Mouse (Mus musculus) gastrocnemius, adult 2 months (tissue): ENCODE measurements around the gene Gm12248. TPM values are rescaled to one million over a fixed set of nuclear protein-coding genes. Genes with fewer than 3 reads are reported as not detected.

ENCODE experiments used
- DNase-seq: peaks from one replicate; pipeline ENCODE4 v3.0.0; 2022
- H3K27ac ChIP-seq: fragments of 200-600 bp; 2 replicates; pipeline ENCODE4 v1.8.1; 2022; ENCODE audit warnings: mild to moderate bottlenecking
- H3K4me3 ChIP-seq: fragments of 200-600 bp; 2 replicates; pipeline ENCODE4 v1.8.1; 2022; ENCODE audit warnings: mild to moderate bottlenecking, moderate library complexity
- CTCF ChIP-seq: fragments of 200-600 bp; IDR thresholded peaks from 2 replicates; pipeline ENCODE4 v1.8.1; 2022; ENCODE audit warnings: antibody characterized with exemption, mild to moderate bottlenecking, moderate library complexity
- intact Hi-C: fragments of 180-260 bp; cut with DNase I; formaldehyde crosslinking; loops from one replicate; pipeline ENCODE4 v1.15.1; 2025
- total RNA-seq, 2 experiments: library from RNA; stranded (reverse); gene quantifications; 2 replicates each; pipeline ENCODE4 v1.2.3; 2021

Gm12248 gene
- total RNA-seq, 2 experiments from 2014 or later = not detected

DNA sequence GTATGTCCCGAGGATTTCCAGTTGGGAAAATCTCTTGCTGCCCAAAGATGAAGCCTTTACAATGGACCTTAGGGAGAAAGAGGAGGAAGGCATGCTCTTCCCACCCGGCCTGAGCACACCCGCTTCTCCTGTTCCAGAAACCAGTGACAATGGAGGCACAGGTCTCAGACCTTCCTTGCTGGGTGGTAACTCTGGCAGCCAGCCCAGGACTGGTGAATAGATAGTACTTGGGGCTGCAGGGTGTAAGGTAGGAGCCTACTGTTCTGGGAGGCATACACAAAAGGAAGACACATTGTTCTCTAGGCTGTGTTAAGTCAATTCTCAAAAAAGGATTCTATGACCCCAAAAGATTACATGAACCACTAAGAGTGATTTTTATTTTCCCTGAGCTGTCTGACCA, 27.7 kb upstream of the Gm12248 start:
- DNase-seq = no peak
- no peak overlapping the region for H3K4me3 ChIP-seq
- intact Hi-C loops = no loop called here
- TF ChIP-seq CTCF = no peak
- no peak overlapping the region for H3K27ac ChIP-seq

- TF ChIP-seq CTCF = no peak
- Histone ChIP-seq H3K27ac (peak overlapping the region; percentile 75), H3K4me3 (no peak overlapping the region; the same call in 1 of the 2 replicates)
- DNase-seq = no peak
- intact Hi-C loops = loop anchor here (5.0 kb wide), 1 partner anchor 50 kb away; the partner anchor contains the start of gene Gemin5
Observed at GRCm38 (mm10) chr11:58117044-58117652, 24.2 kb upstream of the Gm12248 start.

DNA sequence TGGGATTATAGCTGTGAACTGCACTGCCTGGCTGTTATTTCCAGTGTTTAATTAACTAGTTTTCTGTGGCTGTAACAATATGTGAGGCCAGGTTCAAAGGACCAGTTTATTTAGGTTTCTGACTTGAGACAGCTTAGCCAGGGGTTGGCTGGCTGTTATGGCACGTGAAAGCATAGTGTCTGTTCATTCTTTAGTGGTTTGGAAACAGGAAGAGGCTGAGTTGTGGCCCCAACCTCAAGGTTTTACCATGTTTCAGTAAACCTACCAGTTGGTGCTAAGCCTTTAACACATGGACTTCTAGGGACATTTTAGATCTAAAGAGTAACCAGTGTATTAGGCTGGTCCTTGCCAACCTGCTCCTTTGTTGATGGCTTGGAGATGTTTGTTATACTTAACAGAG, 23.6 kb upstream of the Gm12248 start:
- TF ChIP-seq CTCF = no peak
- H3K4me3 ChIP-seq = peak overlapping the region; percentile 40
- DNase-seq = no peak
- peak overlapping the region; percentile 75 for H3K27ac ChIP-seq
- intact Hi-C loops = loop anchor here (5.0 kb wide), 1 partner anchor 51 kb away; the partner anchor contains the start of gene Gemin5

DNA sequence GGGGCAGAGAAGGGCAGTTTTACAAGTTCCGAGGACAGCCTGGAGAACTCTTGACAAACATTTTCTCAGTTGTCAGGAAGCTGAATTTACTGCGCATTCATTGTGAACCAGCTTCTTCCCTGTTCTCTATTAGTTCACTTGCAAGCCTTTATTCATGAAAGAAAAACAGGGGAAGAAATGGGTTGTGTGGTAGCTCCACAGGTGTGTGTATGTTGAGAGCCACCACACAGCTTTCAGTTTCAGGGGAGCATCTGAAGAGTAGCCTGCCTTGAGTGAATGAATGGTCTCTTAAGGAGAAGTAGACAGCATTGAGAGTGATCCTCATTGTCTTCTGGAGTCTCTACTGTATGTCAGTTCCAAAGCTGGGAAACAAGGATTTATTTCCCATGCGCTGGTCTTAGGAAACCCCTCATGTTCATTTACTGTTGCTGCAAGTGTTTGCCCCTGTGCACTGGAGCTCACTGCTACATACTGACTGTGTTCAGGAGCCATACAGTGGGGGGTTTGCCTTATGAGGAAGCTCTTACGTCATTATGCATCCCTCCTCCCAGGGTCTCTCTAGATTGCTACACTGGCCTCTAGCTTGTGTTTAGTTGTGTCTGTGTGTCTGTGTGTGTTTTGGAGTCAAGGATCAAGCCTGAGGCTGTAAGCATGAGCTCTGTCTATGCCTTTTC, 14.9 kb upstream of the Gm12248 start:
- DNase-seq = no peak
- TF ChIP-seq CTCF = no peak
- Histone ChIP-seq H3K27ac (no peak overlapping the region), H3K4me3 (no peak overlapping the region)
- intact Hi-C loops = loop anchor here (10.0 kb wide), 1 partner anchor 217 kb away; no protein-coding TSS in a partner anchor

DNA sequence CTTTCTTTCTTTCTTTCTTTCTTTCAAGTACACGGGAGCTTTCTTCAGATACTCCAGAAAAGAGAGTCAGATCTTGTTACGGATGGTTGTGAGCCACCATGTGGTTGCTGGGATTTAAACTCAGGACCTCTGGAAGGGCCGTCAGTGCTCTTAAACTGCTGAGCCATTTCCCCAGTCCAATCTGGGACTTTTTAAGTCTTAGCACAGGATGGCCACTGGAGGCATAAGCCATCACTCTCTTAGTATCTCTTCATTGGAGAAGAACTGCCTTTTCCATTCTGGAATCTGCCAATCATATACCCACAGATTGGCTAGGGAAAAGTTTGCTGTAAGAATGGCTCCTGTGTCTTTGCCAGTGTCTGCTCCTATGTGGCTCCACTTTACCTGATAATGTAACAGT, 14.1 kb upstream of the Gm12248 start:
- TF ChIP-seq CTCF = peak; percentile 22; the same call in 1 of the 2 replicates
- H3K27ac ChIP-seq = 0 out of 2 replicates have a peak overlapping the region, but pooled peaks have one; percentile 6
- DNase-seq = no peak
- H3K4me3 ChIP-seq = no peak overlapping the region
- intact Hi-C loops = loop anchor here (10.0 kb wide), 1 partner anchor 218 kb away; no protein-coding TSS in a partner anchor

DNA sequence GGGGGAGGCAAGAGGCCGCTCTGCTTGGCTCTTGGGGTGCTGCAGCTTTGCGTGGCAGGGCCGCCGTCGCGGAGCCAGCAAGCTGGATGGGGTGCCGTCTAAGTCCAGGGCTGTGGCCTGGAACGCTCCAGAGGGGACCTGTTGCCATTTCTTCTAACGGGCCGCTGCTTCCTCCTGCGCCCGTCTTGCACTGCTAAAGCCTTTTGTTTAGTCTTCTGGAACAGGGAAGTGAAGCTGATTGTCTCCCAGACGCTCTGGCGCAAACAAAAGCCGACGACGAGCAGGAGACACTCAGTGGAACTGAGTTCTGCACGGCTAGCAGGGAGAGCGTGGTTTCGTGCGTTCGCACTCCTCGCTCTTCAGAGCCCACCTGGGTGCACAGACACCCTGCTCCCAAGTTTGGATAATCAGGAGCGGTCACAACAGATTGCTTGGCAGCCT, 11.4 kb upstream of the Gm12248 start:
- no peak for TF ChIP-seq CTCF
- Histone ChIP-seq H3K27ac (peak overlapping the region; percentile 97), H3K4me3 (peak overlapping the region; percentile 100)
- no peak for DNase-seq
- intact Hi-C loops = loop anchor here (5.0 to 10.0 kb wide), 3 partner anchors 97 to 220 kb away; partner anchors contain the start of gene Larp1

DNA sequence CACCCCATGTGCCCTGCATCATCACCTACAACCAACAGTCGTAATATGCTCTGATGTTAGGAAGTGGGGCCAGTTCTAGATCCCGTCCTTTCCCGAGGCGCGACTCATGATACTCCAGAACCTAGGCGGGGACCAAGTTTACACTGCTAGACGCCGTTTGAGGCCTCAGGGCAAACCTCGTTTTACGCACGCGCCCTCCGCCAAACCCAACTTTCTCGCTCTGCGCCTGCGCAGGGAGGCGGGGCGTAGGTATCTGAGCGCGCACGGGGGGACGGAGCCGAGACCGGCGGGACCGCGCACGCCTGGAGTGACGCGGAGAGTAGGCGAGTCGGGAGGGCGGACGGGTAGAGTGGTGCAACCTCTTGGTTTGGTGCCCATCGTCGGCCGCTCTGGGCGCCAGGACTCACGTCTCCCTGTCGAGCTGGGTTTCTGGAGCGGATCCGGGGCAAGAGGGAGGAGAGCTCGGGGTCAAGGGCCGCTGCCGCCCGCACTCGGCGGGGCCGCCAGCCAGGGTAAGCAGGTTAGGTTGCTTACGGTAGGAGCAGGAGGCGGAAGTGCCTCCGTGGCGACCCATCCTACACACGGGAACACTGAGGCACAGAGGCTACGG, 10.9 kb upstream of the Gm12248 start, which contains the start of gene Cnot8:
Gene Cnot8 (plus strand): TSS at position 457 of the 610 bp plus-strand sequence.
- intact Hi-C loops = loop anchor here (5.0 to 10.0 kb wide), 3 partner anchors 97 to 221 kb away; partner anchors contain the start of gene Larp1
- no peak for TF ChIP-seq CTCF
- peak within 1 kb of the TSS; percentile 100 for H3K4me3 ChIP-seq
- H3K27ac ChIP-seq = peak within 1 kb of the TSS; percentile 97
- peak; percentile 100 for DNase-seq

DNA sequence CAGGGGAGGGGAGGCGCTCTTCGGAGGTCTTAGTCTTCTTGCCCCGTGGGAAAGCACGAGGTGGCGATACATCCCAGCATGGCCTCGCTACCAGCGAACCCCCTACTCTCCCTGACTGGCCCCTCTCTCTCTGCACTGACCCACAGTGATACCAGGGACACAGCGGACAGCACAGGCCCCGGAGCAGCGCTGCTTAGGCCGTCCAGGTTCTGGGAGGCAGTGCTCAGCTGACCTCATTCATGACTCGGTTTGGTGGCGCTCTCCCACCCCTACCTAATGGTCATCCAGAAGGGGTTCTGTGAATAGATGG, 10.4 kb upstream of the Gm12248 start:
- Histone ChIP-seq H3K27ac (peak overlapping the region; percentile 97), H3K4me3 (peak overlapping the region; percentile 100)
- TF ChIP-seq CTCF = no peak
- intact Hi-C loops = loop anchor here (5.0 to 10.0 kb wide), 3 partner anchors 96 to 222 kb away; partner anchors contain the start of gene Larp1
- peak; percentile 40 for DNase-seq

DNA sequence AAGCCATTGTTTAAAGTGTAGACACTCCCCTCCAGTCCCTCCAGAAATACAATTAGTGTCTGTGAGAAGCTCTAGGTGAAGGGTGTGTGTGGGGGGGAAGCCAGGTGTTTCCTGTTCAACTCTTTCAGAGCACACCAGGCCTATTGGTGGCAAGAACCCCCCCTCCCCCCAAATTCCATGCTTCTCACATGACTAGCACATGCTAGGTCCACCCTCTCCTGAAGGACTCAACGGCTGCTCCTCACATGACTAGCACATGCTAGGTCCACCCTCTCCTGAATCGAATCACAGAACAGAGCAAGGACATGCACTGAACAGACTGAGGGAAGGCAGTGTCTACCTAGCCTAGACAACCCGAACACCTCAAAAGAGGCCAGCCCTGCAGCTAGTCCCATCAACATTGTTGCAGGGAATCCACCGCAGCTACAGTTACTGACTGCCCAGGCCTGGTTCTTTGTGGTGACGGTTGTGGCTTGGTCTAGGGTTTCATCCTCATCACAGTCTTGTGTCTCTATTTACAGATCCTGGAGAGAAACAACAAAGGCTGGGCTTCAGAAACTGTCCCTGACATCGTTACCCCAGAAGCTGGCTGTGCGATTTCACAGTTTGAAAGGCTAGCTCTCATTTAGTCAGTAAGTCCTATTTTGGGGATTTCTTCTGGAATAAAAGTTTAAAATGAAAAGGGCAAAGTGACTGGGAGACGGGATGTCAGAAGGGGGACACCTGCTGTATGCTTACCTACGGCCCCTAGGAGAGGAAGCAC, 9.8 kb upstream of the Gm12248 start:
- Histone ChIP-seq H3K27ac (peak overlapping the region; percentile 97; the same call in 1 of the 2 replicates), H3K4me3 (peak overlapping the region; percentile 100; the same call in 1 of the 2 replicates)
- TF ChIP-seq CTCF = no peak
- no peak for DNase-seq
- intact Hi-C loops = loop anchor here (5.0 to 10.0 kb wide), 3 partner anchors 95 to 222 kb away; partner anchors contain the start of gene Larp1

DNA sequence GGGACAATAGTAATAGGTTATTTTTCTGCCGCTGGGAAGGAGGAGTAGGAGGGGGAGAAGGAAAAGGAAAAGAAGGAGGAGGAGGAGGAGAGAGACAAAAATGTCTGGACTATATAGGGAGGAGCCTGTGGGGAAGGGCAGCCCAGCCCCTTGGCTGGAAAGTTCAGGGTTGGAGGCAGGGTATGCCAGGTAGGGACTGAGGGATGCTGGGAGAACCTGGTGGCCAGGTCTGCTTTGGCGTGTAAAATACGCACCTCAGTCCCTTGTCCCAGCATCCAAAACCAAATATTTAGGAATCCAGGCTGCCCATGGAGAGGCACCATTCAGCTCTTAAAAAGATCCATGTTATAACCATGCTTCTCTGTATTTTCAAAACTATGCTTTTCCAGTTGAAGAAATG, 9.2 kb upstream of the Gm12248 start:
- no peak for TF ChIP-seq CTCF
- intact Hi-C loops = loop anchor here (5.0 to 10.0 kb wide), 3 partner anchors 95 to 223 kb away; partner anchors contain the start of gene Larp1

GRCm38 (mm10) chr11:58101194-58101720, 8.3 kb upstream of the Gm12248 start:
- intact Hi-C loops = loop anchor here (5.0 to 10.0 kb wide), 3 partner anchors 94 to 224 kb away; partner anchors contain the start of gene Larp1
- TF ChIP-seq CTCF = no peak
- DNase-seq = no peak
- H3K27ac ChIP-seq = no peak overlapping the region
- H3K4me3 ChIP-seq = no peak overlapping the region

More for the DNA sequence above, 9.2 kb upstream of the Gm12248 start:
- Histone ChIP-seq H3K27ac (no peak overlapping the region), H3K4me3 (no peak overlapping the region)
- no peak for DNase-seq
